Mouse (Mus musculus) ovary, postnatal 36 days (tissue): Measurements from ENCODE around the gene Mrps15.

Source experiments
- DNase-seq: peaks from one replicate; pipeline ENCODE4 v3.0.0; 2022; ENCODE audit warnings: low spot score, mixed read lengths

The Mrps15 gene

GRCm38 (mm10) chr4:126046851-126047585 lies at the start of gene Mrps15:
TSS of gene Mrps15 (plus strand) at chr4:126046925.
- DNase-seq: peak; percentile 83

DNA sequence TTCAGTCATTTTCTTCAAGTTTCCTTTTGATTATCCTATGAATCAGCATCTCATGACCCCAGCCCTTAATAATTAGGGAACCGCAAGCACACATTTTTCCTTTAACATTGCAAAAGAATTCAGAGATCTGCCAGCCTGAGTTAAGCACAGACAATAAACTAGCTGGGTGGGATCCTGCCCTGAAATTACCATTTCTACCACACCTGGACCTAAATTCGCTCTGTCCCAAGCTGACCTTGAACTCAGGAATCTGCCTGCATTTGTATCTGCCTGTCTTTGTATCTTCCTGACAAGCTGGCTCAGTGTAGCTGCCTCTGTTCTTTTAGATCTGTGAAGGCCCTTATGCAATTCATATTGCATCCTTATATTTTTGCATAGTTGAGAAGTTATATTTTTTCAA lies 48.9 kb upstream of the Mrps15 start:
- no peak for DNase-seq

DNA sequence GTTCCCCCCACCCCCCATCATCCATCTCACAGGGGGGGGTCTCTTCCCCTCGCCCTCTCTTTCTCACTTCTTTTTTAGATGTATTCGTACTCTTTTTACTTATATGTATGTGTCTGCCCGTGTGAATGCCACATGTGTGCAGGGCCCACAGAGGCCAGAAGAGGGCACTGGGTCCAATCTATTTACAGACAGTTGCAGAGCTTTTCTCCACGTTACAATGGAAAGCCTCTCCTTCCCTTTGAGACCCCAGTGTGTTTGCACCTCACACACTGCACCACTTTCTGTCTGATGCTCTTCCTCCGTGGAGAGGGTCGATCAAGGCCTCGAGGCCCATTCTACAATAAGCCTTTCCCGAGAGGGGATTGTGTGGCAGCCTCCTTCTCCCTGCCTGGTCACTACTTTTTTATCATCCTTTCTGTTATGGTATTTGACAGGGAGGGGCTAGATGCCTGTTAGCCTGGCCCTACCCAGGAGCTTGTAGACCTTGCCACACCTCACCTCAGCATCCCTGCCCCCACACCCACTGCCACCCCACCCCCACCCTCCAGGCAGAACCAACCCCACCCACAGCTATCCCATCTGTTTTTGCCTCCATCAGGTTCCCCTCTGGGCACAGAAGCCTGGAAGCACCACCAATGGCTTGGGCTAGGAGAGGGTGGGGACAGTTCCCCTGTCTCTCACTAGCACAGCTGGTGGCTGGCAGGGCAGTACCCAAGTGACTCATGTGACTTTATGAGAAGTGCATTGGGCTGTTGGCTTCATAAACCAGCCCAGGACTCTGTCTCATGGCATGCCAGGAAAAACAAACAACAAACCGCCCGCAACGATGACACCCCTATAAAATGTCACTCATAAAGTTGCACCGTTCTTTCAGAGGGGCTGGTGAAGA lies 45.2 kb upstream of the Mrps15 start:
- DNase-seq: no peak

GRCm38 (mm10) chr4:126017676-126018332 lies 28.9 kb upstream of the Mrps15 start:
- DNase-seq: no peak

DNA sequence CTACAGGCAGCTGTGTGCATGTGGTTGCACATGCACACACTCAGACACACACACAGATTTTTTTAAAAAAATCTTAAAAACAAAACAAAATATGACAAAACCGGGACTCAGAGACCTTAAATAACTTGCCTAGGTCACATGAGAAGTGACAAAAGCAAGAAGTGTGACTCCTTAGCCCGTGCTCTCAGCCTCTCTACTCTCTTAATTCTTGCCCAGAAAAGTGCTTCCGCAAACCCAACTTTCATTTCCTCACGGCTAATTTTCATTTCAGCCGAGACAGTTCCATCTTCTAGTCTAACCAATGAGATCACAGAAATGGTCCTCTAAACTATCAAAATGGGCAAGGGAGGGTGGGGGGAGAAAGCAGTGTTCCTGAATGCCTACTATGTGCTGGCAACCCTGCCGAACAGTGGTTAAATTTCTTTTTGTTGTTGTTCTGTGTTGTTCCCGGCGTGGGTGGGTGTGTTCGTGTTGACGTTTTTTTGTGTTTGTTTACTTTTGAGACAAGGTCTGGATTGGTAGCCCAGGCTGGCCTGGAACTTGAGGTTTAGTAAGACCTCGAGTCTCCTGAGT lies 27.7 kb upstream of the Mrps15 start:
- DNase-seq: no peak

GRCm38 (mm10) chr4:126024303-126024900 lies 22.3 kb upstream of the Mrps15 start, which contains the start of gene Csf3r:
TSS of gene Csf3r (plus strand) at chr4:126024550.
- no peak for DNase-seq

- no peak for DNase-seq
These were observed 20.9 kb upstream of the Mrps15 start for GRCm38 (mm10) chr4:126025801-126026200.

GRCm38 (mm10) chr4:126027980-126028379 lies 18.7 kb upstream of the Mrps15 start:
- no peak for DNase-seq

- no peak for DNase-seq
These were observed 17.7 kb upstream of the Mrps15 start for GRCm38 (mm10) chr4:126029042-126029441.

DNA sequence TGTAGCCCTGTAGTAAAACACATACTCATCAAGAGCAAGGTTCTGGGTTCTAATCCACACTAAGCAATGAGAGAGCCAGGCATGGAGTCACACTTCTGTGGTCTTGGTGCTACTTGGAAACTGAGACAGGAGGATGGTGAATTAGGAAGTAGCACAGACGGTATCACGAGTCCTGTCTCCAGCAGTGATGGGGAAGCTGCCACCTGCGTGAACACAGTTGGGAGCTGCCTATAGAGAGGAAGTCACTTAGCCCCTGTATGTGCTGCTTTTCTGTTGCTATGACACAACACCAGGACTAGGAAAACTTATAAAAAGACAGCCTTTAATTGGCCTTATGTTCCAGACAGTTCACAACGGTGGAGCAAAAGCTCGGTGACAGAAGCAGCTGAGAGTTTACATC lies 16.0 kb upstream of the Mrps15 start:
- DNase-seq: no peak

DNA sequence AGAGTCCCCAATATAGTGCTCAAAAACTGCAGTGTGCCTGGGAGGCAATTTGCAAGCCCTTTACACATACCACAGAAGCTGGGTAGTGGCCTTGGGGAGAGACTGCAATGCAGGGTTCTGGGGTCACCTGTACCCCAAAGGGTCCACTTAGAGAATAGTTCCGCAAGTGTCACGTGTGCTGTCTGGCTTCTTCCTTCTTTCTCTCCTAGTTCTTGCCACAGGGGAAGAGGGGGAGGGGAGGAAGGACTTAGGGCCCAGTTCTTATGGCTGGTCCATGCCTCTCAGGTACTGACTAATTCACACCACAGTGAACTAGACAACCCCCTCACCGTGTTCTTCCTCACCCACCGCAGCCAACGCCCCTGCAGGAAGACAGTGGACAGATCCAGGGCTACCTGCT lies 11.3 kb upstream of the Mrps15 start:
- no peak for DNase-seq

DNA sequence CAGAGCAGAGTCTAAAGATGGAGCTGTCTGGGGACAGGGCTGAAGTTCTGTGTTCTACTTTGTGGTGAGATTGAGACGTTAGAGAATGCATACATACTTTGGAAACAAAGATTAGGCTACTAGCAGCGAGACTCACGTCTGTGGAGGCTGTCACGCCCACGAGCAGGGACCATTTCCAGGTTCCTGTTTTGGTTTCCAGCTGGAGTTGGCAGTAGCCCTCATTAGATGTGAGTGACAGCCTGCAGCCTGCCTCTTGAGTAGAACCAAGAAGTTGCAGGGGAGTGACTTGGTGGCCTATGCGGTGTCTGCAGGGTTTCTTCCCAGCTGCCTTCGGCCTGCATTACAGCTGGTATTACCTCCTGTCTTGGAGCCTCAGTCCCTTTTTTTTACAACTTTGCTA lies 4.9 kb downstream of the Mrps15 start:
- DNase-seq: peak; percentile 13

- DNase-seq: no peak
These were observed 10.7 kb downstream of the Mrps15 start for GRCm38 (mm10) chr4:126057207-126058133.

- DNase-seq: peak; percentile 86
These were observed 11.6 kb downstream of the Mrps15 start, which contains the start of gene Oscp1 for GRCm38 (mm10) chr4:126058134-126058996. TSS of gene Oscp1 (plus strand) at chr4:126058565.

DNA sequence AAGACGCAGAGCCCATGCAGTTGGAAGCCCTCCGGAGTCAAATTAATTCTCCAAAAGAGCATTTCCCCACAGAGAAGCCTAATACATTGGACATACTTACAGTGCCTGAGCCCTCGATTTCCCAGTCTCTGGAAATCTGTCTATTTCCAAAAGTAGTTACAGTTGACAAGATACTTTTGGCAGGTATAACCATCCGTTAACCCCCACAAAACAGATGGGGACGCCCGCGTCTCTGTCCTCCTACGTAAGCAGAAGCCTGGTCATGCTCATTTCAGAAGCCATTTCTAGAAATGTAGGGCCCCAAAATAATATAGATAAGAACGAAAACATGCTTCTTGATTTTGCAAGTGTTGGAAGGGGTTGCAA lies 12.3 kb downstream of the Mrps15 start:
- DNase-seq: no peak

GRCm38 (mm10) chr4:126062856-126063255 lies 16.1 kb downstream of the Mrps15 start:
- no peak for DNase-seq

GRCm38 (mm10) chr4:126065241-126065640 lies 18.5 kb downstream of the Mrps15 start:
- peak; percentile 29 for DNase-seq

DNA sequence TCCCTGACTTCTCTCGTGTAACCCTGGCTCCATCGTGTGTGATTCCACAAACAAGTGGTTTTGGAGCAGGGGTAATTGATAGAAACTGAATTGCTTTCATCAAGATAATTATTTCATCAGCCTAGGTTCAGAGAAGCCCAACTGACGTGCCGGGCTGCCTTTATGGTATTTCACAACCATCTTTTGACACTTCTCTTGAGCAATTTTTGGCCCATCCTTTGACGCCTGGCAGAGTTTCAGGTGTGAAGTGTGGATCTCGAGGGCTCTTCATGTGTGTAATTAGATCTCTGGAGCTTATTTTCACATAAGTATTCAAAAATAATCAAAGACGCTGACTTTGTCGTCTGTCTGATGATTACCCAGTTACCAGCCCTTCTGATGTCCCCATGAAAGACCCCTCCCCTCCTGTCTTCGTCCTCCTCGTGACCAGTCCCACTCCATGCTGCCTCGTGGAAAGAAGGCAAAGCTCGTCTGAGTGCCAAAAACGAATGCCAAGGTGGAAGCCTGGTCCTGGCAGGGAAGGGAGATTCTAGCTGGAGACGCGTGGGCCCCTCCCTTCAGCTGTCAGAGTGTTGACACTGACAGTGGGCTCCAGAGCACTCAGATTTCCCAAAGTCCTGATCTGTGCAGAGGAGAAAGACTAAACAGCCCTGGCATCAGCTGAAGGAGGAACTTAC lies 20.8 kb downstream of the Mrps15 start:
- DNase-seq: no peak

- DNase-seq: no peak
These were observed 22.1 kb downstream of the Mrps15 start for GRCm38 (mm10) chr4:126068842-126069241.
